Mouse (Mus musculus): ENCODE data around the gene Cd300lg.

Cd300lg gene

DNA sequence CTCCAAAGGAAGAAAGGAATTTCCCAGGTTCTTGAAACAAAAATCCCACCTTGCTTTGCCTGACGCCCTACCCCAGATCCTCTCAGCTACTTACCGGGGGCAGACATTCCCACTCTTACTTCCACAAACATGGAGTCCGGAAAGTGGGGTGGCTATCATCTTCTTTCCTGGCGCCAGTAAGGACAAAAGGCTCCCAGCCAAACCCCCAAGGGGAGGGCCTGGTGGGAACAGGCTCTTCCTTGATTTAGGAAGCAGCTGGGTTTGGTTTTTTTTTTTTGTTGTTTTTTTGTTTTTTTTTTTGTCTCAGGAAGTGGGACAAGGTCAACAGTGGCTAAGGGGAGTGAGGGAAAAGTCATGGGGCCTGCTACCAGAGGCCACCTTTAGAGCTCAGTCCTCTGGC lies 10.2 kb downstream of the Cd300lg start:
- no peak for DNase-seq (ENCODE audit: low read depth, low spot score)

DNA sequence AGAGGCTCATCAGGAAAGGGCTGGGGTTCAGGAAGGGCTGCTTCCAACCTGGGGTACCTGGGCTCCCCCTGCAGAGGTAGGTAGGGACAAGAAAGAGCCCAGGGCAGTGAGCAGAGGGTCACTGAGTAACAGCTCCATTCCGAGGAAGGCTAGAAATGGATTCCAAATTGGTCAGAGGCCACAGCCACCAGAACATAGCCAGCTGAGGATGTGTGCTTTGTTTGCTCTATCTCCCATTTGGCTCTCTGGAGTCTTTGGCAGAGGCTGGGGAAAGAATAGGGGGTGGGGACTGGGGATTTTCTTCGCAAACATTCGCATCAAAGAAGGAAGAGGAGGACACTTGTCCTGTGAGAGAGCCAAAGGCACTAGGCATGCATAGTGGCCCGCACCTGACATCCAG lies 10.6 kb downstream of the Cd300lg start:
- no peak for DNase-seq (ENCODE audit: low read depth, low spot score)

DNA sequence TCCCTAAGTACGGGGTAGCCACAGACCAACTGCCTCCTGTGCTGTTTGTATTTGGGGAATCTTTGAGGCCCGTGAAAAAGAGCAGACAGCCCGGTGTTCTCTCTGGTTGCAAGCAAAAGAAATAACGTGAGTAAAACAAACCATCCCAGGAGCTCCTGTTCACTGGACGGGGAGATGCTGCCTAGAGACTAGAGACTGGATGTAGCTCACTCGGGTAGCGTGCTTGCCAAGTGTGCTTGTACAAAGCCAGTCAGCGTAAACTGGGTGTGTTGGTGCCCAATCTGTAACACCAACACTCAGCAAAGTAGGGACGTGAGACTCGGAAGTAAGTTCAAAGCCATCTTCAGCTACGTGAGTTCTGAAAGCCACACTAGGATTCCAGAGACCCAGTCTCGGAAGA lies 11.4 kb downstream of the Cd300lg start:
- no peak for DNase-seq (ENCODE audit: low read depth, low spot score)

DNA sequence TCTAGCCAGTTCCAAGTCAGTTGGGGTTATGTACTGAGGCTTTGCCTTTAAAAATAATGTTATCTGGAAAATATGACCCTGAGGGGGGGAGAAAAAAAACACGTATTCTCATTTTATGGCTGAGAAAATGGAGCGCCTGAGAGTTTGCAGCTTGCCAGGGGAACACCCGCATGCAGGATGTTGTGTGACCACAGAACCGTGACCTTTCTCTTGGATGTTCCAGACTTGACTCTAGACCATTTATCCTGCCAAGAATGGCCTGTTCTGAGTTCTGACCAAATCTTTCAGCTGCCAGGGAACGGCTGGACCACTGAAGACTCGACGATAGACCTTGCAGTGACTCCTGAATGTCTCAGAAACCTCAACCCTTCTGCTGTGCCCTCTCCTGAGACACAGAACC lies 11.9 kb downstream of the Cd300lg start:
- no peak for DNase-seq (ENCODE audit: low read depth, low spot score)

DNA sequence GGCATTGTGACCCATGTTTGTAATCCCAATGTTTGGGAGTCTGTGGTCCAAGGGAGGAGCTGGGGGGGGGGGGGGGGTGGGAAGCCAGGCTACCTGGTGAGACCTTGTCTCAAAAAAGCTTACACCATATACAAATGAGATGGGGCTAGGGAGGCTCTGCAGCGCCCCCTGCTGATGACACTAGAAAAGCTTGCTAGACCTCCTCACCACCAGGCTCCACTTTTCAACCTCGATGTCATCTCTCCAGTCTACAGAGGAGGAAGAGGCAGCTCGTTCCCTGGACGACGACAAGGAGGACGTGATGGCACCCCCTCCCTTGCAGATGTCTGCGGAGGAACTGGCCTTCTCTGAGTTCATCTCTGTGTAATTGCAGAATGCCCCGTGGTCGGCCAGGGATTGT lies 12.5 kb downstream of the Cd300lg start:
- peak; percentile 80 for DNase-seq (ENCODE audit: low read depth, low spot score)

DNA sequence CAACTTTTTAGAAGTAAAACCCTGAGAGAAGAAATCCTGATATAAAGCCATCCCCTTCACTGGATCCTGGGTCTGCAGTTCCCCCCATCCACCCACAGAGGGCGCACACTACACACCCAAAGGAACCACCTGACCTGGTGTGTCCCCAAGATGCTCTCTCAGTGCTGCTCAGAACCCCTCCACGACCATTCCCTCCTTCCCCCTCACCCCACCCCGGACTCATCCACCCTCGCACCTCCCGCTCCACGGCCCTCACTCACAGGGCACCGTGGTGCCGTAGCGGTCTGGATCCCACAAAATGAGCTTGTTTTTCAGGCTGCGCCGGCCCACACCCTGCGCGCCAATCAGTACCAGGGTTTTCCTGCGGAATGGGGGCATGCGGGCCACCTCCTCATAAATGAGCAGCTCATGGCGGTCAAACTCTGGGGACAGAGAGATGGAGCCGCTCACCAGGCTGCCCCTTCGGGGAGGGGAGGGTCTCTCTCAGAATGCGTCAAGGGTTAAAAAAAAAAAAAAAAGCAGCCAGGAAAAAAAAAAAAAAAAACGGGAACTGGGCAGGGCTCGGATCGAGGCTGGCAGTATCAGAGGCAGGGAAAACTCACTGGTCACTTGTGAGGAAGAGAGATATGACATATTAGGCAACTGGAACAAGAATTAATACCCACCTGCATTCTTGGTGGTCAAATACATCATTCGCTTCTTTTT lies 20.1 kb downstream of the Cd300lg start:
- peak; percentile 74 for DNase-seq (ENCODE audit: low read depth, low spot score)

DNA sequence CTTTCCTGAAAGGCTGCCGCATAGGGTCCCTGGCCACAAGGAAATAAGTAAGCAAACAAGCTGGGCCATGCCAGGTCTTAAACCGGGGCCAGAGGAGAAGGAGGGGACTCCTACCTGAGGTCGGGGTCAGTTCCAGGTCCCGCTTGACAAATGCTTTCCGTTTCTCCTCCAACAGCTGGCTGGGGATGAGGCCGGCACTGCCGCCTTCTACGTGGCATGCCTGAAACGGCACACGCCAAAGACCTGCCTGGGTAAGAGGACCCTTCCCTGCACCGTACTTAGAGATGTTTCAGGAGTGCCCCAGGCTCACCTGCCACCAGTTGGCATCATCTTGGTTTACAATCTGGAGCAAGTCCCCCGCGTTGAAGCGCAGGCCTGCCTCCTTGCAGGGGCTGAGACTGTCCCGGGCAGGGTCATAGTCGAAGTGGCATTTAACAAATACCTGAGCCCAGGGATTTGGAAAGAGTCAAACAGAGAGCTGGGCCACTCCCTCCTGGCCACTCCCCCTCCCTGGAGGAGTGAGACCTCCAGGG lies 20.7 kb downstream of the Cd300lg start:
- DNase-seq (ENCODE audit: low read depth, low spot score): peak; percentile 23

DNA sequence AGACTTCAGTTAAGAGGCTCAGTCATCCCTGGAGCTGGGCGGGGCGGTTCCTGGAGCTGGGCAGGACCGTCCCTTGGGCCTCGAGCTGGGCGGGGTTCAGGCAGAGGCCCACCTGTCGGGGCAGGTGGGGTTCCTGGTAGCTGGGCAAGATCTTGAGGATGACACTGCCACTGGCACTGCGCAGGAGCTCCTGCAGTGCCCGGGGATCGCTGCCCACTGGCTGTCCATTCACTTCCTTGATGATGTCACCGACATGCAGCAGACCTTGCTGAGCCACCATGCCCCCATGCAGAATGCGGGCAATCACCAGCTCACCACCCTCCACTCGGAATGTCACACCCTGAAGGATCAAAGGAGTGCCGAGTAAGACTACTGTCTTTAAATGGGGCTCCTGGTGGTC lies 21.8 kb downstream of the Cd300lg start:
- no peak for DNase-seq (ENCODE audit: low read depth, low spot score)

DNA sequence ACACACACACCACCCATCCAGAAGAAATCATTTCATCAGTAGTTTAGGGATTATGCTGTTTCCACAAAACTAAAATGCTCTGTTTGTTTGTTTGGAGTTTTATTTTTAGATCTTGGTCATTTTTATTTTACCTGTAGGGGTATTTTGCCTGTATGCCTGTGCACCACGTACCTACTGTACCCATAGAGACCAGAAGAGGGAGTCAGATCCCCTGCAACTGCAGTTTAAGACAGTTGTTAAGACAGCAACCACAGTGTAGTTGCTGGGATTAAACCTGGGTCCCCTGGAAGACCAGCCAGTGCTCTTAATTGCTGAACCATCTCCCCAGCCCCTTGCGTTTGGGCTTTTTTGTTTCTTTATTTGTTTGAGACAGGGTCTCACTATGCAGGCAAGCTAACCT lies 27.7 kb downstream of the Cd300lg start:
- DNase-seq (ENCODE audit: low read depth, low spot score): peak; percentile 68

DNA sequence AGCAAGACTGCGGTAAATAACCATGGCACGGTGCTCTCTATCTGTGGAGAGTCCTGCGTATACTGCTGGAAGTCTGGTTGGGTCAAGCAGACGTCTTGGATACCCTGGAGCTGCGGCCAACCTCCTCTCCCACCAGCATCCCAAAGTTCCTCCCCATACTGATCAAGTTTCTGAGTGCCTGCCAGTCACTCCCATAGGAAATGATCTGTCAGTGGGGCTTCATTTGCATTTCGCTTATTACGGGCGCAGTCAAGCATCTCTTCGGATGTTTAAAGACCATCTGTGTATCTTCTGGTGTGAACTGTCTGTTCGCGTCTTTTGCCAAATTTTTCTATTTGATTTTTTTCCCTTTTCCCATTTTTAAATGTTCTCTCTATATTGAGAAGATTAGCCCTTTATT lies 28.3 kb downstream of the Cd300lg start:
- DNase-seq (ENCODE audit: low read depth, low spot score): no peak

DNA sequence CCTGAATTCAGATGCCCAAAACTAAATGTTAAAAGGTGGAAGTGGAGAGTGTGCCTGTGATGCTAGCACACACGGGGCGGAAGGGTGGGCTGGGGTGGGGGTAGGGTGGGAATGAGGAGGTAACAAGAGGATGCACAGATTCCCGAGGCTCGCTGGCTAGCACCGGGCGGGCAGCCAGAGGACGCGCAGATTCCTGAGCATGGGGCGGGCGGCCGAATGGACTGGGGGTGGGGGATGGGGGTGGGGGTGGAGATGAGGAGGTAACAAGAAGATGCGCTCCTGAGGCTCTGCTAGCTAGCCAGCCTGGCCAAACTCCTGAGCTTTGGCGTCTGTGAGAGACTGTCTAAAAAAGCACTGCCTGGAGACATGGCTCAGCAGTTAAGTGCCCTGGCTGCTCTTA lies 29.1 kb downstream of the Cd300lg start:
- no peak for DNase-seq (ENCODE audit: low read depth, low spot score)

DNA sequence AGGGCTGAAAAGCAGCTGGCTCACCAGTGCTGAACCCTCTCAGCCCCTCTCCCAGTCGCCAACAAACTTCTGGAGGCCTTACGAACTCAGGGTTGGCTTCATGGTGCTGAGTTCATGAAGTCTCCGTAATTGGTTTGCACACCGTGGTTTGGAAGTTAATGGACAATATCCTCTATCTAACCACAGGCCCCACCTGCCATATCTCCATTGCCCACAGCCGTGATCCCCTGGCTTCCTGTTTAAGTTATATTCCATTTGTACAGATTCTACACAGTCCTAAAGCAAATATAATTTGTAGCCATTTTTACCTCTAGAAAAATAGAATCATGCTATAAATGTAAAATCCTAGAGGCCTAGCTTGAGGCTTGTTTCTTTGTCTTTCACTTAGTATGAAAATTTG lies 31.4 kb downstream of the Cd300lg start:
- no peak for DNase-seq (ENCODE audit: low read depth, low spot score)

DNA sequence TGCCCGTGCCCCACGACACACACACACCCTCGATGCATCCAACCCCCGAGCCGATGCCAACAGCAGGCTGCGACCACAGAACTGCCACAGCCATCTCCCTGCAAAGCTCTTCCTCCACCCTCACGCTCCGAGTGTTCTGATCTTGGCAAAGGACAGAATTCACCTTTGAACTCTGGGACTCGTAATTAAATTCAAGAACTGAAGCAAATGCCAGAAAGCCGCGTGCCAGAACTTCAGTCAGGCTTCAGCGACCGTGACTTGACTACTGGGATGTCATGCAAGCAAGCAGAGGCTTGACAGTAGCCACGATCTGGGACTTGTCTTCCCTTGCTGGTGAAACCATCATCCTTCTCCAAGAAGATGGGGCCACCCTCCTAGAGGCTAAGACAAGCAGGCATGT lies 32.4 kb downstream of the Cd300lg start:
- no peak for DNase-seq (ENCODE audit: low read depth, low spot score)

DNA sequence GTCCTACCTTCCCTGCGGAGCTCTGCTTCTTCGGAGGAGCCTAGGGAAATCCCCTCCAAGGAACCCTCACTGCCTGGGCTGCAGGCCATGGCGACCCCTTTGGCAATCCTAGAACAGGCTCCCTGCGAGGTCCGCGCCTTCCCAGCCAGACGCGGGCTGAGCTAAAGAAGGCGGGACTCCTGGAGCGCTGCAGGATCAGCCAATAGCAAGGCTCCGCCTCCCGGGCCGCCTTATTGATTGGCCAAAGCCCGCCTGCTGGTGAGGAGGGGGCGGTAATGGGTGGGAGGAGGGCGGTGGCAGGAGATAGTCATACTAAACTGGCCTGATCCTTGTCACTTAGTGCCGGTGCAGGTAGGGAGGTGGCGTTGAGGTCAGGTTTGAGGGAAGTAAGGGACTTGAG lies 41.0 kb downstream of the Cd300lg start:
- DNase-seq (ENCODE audit: low read depth, low spot score): peak; percentile 90

DNA sequence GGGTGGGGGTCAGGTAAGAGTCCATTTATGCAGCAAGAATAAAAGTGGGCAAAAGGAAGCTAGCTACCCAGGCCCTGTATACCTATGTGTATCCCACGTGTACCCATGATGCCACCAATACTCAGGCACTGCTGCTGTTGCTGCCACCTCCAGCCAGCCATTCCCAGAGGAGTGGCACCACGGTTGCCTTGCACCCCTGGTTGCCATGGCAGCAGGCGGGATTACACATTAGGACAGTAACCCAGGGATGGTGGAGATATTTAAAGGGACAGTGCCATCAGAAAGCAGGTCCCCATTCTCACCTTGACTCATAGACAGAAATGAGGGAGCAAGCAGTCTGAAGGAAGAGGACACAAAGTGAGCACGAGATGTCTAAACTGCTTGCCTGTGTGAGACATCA lies 41.9 kb downstream of the Cd300lg start:
- DNase-seq (ENCODE audit: low read depth, low spot score): no peak

DNA sequence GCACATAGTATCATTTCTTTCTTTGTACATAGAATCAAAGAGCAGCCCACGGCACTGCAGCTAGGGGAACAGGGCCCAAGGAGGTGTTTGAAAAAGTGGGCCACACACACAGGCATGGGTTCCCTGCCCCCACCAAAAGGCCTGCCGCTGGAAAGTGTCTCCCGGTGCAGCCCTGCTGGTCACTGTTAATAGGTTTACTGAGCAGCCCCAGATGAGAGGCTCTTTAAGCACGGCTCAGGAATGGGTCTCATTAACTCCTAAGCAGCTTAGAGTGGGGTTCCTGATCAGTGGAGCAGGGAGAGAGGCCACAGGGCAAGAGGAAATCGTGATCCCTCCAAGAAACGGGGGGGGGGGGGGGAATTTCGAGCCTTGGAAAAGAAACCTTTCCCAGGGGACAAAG lies 42.9 kb downstream of the Cd300lg start:
- DNase-seq (ENCODE audit: low read depth, low spot score): no peak

DNA sequence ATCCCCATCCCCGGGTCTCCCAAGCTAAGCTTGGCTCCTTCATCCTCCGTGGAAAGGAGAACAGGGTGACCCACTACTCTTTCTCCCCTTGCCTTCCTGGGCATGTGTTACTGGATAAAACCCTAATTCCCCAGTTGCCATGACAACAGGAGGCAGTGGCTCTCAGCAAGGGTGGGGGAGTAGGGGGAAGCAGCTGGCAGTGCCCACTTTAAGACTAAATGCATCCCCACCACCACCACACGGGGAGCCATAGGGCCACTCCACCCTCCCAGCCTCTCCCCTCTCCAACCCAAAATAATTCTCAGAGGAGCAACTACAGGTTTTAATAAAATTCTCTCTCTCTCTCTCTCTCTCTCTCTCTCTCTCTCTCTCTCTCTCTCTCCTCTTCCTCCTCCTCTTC lies 45.0 kb downstream of the Cd300lg start:
- no peak for DNase-seq (ENCODE audit: low read depth, low spot score)

DNA sequence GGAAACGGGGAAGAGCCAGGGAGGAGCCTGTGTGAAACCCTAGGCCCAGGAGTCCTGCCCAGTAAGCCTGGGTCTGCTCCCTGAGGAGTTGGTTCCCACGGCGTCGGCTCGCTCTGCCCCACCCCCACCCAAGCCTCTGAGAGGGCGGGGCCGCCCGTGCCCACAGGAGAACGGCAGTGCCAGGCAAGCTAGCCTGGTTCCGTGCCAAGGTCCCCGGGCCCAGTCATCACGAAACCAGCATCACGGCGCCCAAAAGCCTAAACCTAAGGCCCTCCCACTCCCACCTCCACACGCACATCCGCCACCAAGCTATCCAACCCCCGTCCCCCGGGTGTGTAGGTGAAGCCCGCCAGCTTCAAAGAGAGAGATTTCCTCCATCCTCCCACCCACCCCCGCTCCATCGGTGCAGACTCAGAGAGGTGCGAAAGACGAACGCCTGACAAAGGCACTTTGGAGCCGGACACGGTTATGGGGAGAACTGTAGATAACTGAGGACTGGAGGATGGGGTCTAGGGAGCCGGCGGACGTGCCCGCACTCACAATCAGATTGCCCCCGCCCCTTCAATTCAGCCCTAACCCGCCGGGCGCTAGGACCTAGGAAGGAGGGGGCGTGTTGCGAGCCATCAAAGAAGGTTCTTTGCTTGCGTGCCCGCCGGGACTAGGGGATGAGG lies 45.9 kb downstream of the Cd300lg start:
- peak; percentile 82 for DNase-seq (ENCODE audit: low read depth, low spot score)

DNA sequence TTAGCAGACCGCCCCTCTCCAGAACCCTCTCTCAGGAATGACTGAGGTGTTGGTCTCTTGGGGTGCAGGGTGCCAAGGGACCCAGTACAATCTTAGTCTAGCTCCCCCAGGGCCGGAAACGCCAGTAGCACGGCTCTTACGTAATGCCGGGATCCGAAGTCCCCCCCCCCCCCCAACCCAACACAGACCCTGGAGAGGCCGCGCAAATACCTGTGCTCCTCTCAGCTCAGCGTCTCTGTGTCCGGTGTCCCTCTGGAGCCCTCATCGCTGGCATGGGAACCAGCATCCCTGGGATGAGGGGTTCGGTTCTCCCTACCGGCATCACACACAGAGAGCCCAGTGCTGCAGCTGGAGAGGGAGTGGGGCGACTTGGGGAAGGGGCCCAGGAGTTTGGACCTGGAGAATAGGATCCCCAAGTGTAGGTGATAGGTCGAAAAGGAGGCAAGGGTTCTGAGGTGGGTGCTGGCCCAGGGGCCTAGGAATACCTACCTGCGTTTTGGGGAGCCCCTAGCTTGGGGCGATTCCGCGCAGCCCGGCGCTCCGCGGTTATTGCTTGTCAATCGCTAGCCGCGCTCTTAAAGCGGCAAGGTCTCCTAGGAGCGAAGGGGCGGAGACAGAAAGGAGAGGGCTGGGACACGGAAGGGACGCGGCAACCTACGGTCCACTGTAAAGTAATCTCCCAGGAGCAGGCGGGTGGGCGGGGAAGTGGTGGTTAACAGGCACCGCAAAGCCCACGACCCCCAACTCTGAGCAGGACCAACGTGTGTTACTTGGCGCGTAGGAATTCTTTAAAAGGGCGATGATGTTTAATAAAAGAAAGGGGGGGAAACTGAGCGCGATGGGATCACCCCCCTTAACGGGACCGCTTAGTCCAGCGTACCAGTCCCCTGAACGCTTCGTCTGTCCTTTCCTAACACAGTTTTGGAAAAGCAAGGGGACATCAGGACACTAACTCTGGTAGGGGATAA lies 46.9 kb downstream of the Cd300lg start, which contains the start of gene Mpp2:
Gene Mpp2 (minus strand): TSS at position 585 of the 968 bp plus-strand sequence.
- DNase-seq (ENCODE audit: low read depth, low spot score): peak; percentile 65

DNA sequence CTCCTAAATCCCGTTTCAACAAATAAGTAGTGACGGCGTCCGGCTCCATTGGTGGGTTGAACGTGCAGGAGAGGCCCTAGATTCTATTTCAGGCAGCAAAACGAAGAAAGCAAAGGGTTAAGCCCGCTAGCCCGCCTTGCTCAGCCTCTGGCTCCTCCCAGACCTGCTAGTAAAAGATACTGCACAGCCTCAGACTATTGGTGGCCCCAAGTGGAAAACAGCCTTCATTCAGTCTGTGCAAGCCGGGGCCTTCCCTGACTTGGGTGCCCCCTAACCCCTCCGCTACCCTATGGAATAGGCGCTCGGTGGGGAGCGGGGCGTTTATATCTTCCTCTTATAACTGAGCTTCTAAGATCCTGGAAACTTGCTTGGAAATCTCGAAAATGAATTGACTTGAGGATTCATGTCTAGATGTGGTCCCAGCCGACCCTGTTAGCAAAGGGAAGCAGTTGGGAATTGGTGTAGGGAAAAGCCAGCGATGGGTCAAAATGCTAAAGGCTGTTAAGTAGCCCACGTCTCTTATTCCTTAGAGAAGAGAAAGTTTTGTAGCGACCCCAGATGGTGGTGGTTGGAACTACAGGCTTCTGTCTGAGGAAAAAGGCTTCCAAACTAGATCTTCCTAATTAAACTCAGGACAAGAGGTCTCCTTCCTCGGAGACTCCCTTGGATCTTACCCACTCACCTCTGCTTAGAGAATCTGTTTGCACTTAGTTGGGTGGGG lies 47.9 kb downstream of the Cd300lg start:
- DNase-seq (ENCODE audit: low read depth, low spot score): peak; percentile 79

DNA sequence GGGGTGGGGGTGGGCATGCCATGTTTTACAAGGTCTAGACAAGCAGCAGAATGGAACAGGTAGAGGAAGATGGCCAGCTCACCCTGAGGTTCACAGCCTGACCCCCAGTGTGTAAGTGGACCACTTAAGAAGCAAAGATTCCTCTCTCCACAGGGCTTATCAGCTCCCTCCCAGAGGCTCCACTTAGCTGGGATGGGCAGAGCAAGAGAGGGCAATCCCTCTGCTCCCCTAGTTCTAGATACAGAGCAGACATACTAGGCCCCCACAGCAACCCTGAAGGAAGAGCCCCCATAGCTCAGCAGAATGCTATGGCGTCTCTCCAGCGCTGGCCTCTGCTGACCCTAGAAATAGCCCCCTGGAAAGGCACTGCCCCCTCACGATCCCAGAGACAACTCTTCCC lies 54.4 kb downstream of the Cd300lg start:
- DNase-seq (ENCODE audit: low read depth, low spot score): no peak

Measured in ZHBTc4 (cell line).